Mouse (Mus musculus) embryonic facial prominence, embryonic 14.5 days (tissue): ENCODE measurements around the gene Rreb1. TPM values are rescaled to one million over a fixed set of nuclear protein-coding genes. Genes with fewer than 3 reads are reported as not detected.

Source experiments
- ATAC-seq: fragments of 200-750 bp; cut with Nextera tagmentation; 2 replicates; pipeline ENCODE4 v1.8.0; 2017; ENCODE audit warnings: low read depth, moderate number of reproducible peaks, moderate TSS enrichment
- DNase-seq: peaks from one replicate; pipeline ENCODE4 v3.0.0-alpha.2; 2015; ENCODE audit warnings: low spot score
- H3K27ac ChIP-seq: fragments of 300-500 bp; sonication (generic); replicated peaks from 2 replicates; pipeline ENCODE4 v1.5.1; 2014; ENCODE audit warnings: low read depth, mild to moderate bottlenecking, low read length, moderate library complexity
- H3K27me3 ChIP-seq: fragments of 300-500 bp; sonication (generic); replicated peaks from 2 replicates; pipeline ENCODE4 v1.6.1; 2014; ENCODE audit warnings: low read length; ENCODE audit not compliant: control insufficient read depth, insufficient read depth
- H3K36me3 ChIP-seq: fragments of 300-500 bp; sonication (generic); 2 replicates; pipeline ENCODE4 v1.6.1; 2014; ENCODE audit warnings: low read length, mixed read lengths; ENCODE audit not compliant: control insufficient read depth, insufficient read depth
- H3K4me1 ChIP-seq: fragments of 300-500 bp; sonication (generic); 2 replicates; pipeline ENCODE4 v1.6.1; 2014; ENCODE audit warnings: antibody characterized with exemption, low read length; ENCODE audit not compliant: control insufficient read depth, insufficient read depth
- H3K4me2 ChIP-seq: fragments of 300-500 bp; sonication (generic); 2 replicates; pipeline ENCODE4 v1.6.1; 2014; ENCODE audit warnings: low read depth, mild to moderate bottlenecking, low read length, moderate library complexity, mixed read lengths
- H3K4me3 ChIP-seq: fragments of 300-500 bp; sonication (generic); 2 replicates; pipeline ENCODE4 v1.5.1; 2014; ENCODE audit warnings: low read depth, mild to moderate bottlenecking, low read length
- H3K9ac ChIP-seq: fragments of 300-500 bp; sonication (generic); 2 replicates; pipeline ENCODE4 v1.6.1; 2014; ENCODE audit warnings: low read depth, mild to moderate bottlenecking, low read length, moderate library complexity, mixed read lengths
- H3K9me3 ChIP-seq: fragments of 300-500 bp; sonication (generic); 2 replicates; pipeline ENCODE4 v1.6.1; 2016; ENCODE audit warnings: low read length; ENCODE audit not compliant: control insufficient read depth
- WGBS: fragments of 180-500 bp; shearing (Covaris S2); extraction: QIAGEN DNeasy Blood & Tissue Kit; methylation state at CpG from one replicate; pipeline ENCODE4 v1.1.7; 2014; 5-methylcytosine and 5-hydroxymethylcytosine counted together
- polyA plus RNA-seq: library from polyadenylated mRNA; unstranded; fragments of >200 nt; fragmentation: Nextera tagmentation; extraction: Ambion mirVana; gene quantifications from 2 replicates; pipeline ENCODE4 v1.2.1, GENCODE M21; 2014

Gene Rreb1
- polyA plus RNA-seq, 1 experiment from 2014 or later = 20.2 TPM

DNA sequence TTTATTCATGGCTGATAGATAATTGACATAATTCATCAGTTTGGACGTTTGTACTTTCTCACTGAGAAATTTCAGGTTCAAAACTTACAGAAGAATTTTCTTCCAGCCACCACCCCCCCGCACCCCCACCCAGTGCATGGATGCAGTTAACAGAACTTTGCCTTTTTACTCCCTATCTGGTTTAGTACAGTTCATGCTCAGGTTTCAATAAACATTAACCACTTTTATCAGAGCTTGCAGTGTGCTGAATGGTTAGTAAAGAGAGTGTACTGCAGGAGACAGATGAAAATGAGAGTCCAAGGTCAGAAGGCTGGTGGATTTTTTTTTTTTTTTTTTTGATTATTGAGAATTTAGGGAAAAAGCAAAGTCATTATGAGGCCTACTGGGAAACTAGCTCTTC is 78.3 kb downstream of the Rreb1 start:
- Histone ChIP-seq H3K4me1 (peaks cover 46% of the 10 kb centered on the region), H3K9ac (no peak overlapping the region), H3K4me3 (no peak overlapping the region; the same call in 1 of the 2 replicates), H3K27me3 (no peaks in the 10 kb centered on the region), H3K9me3 (no peaks in the 10 kb centered on the region), H3K36me3 (no peaks in the 10 kb centered on the region), H3K4me2 (peak overlapping the region; percentile 99), H3K27ac (no peak overlapping the region)
- ATAC-seq = no peak
- DNase-seq = no peak
- WGBS = 49% methylated on average over 2 of the region's 2 CpGs

DNA sequence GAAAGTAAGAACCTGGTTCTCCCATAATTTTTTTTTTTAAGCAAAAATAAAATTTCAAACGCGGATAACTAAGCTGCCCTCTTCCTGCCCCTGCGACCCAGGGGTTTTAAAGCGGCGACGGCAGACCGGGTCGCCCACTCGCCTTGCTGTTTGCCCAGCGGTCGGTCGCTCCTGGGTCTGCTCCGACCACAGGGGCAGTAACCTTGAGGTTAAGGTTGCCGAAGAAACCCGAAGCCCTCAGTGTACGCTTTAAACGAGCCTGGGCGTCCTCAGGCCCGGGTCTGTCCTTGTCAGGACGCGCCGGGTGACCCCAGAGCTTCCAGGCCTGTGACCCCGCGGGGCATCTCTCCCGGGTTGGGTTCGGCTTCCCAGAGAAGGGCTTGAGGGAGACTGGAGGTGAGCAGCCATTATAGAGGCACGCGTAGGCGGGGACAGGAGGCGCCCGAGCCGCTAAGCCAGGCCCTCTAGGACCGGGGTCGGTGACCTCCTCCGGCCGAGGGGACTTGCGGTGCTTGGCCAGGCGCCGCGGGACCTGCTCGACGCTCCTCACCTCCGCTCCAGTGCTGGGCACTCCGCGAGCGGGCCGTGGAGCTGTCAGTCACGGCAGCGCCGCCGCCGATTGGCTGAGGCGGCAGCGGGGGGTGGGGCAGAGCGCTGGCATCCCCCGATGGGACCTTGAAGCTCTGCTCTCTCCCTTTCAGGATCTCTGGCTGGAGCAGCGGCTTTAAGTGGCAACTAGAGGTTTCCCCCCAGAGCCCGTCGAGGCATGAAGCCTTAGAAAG is 79.3 kb downstream of the Rreb1 start:
- ATAC-seq (peak; percentile 91), DNase-seq (peak; percentile 93)
- Histone ChIP-seq H3K36me3 (no peaks in the 10 kb centered on the region), H3K4me1 (peaks cover 52% of the 10 kb centered on the region), H3K9ac (peak overlapping the region; percentile 74), H3K4me3 (peak overlapping the region; percentile 66), H3K4me2 (peak overlapping the region; percentile 99), H3K27me3 (no peaks in the 10 kb centered on the region), H3K27ac (peak overlapping the region; percentile 75), H3K9me3 (no peaks in the 10 kb centered on the region)
- WGBS = under 1% methylated on average over 51 of the region's 59 CpGs

DNA sequence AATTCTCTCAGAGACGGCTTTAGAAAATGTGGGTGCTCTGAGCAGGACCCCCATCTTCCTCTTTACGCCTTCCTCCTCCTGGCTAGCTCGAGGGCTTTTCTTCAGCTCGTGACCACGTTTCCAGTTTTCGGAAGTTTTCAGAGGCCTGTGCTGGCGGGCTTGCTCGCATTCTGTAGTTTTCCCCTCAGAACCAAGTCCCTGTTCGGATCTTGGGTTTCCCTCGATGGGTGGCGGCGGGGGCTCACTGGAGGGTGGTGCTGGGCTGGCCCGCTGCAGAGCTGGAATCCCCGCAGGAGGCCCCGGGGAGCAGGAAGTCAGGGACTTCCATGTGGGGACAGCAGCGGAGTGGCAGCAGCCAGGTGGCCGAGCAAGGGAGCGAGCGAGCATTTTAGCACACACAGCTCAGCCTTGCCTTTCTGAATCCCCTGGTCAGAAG is 79.9 kb downstream of the Rreb1 start:
- Histone ChIP-seq H3K4me1 (peaks cover 52% of the 10 kb centered on the region), H3K4me2 (peak overlapping the region; percentile 99), H3K9me3 (no peaks in the 10 kb centered on the region), H3K27me3 (no peaks in the 10 kb centered on the region), H3K4me3 (peak overlapping the region; percentile 66), H3K36me3 (no peaks in the 10 kb centered on the region), H3K9ac (peak overlapping the region; percentile 74), H3K27ac (peak overlapping the region; percentile 75)
- DNase-seq = peak; percentile 42
- peak; percentile 20 for ATAC-seq
- WGBS = under 1% methylated on average over 19 of the region's 19 CpGs

- peak overlapping the region; percentile 66 for H3K4me3 ChIP-seq
- no peaks in the 10 kb centered on the region for H3K36me3 ChIP-seq
- ATAC-seq = no peak
- no peaks in the 10 kb centered on the region for H3K27me3 ChIP-seq
- WGBS = 27% methylated on average over 9 of the region's 9 CpGs
- H3K4me1 ChIP-seq = peaks cover 52% of the 10 kb centered on the region
- peak overlapping the region; percentile 74 for H3K9ac ChIP-seq
- H3K27ac ChIP-seq = peak overlapping the region; percentile 75
- peak overlapping the region; percentile 99 for H3K4me2 ChIP-seq
- no peaks in the 10 kb centered on the region for H3K9me3 ChIP-seq
- DNase-seq = no peak
Measured at GRCm38 (mm10) chr13:37858508-37858907, 80.3 kb downstream of the Rreb1 start.

GRCm38 (mm10) chr13:37859782-37860181 is 81.6 kb downstream of the Rreb1 start:
- WGBS = 69% methylated on average over 8 of the region's 8 CpGs
- no peak for ATAC-seq
- Histone ChIP-seq H3K4me3 (no peak overlapping the region), H3K27ac (no peak overlapping the region), H3K4me1 (peaks cover 44% of the 10 kb centered on the region), H3K4me2 (no peak overlapping the region), H3K36me3 (no peaks in the 10 kb centered on the region), H3K27me3 (no peaks in the 10 kb centered on the region), H3K9ac (no peak overlapping the region), H3K9me3 (no peaks in the 10 kb centered on the region)
- DNase-seq = no peak

GRCm38 (mm10) chr13:37860204-37860603 is 82.0 kb downstream of the Rreb1 start:
- H3K4me1 ChIP-seq = peaks cover 44% of the 10 kb centered on the region
- 76% methylated on average over 3 of the region's 3 CpGs for WGBS
- H3K4me2 ChIP-seq = no peak overlapping the region
- H3K4me3 ChIP-seq = no peak overlapping the region
- H3K9ac ChIP-seq = no peak overlapping the region
- no peaks in the 10 kb centered on the region for H3K36me3 ChIP-seq
- DNase-seq (no peak), ATAC-seq (no peak)
- H3K27ac ChIP-seq = no peak overlapping the region
- no peaks in the 10 kb centered on the region for H3K27me3 ChIP-seq
- H3K9me3 ChIP-seq = no peaks in the 10 kb centered on the region

- H3K27me3 ChIP-seq = no peaks in the 10 kb centered on the region
- H3K27ac ChIP-seq = peak overlapping the region; percentile 80; the same call in 1 of the 2 replicates
Measured at GRCm38 (mm10) chr13:37860789-37861188, 82.6 kb downstream of the Rreb1 start.

DNA sequence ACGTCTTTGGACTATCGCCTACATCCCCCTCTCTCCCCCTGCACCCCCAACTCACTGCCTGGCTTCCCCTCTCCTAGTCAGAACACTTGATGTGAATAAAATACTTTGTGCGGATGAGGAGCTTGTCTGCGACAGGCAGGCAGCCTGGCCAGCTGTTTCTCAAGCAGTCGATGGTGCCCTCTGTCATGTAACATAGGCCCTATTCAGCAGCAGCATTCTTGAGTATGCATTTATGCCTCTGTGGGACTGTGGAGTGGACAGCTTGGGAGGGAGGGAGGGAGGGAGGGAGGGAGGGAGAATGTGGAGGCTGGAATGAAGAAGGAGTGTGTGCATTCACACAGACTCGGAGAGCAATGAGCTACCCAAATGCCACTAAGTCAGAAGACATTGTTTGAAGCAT is 84.3 kb downstream of the Rreb1 start:
- Histone ChIP-seq H3K36me3 (no peaks in the 10 kb centered on the region), H3K27ac (peak overlapping the region; percentile 80), H3K4me3 (no peak overlapping the region), H3K4me1 (peaks cover 54% of the 10 kb centered on the region), H3K9ac (no peak overlapping the region), H3K27me3 (no peaks in the 10 kb centered on the region), H3K9me3 (no peaks in the 10 kb centered on the region), H3K4me2 (peak overlapping the region; percentile 25; the same call in 1 of the 2 replicates)
- DNase-seq (peak; percentile 76), ATAC-seq (peak; percentile 67)
- WGBS = 5% methylated on average over 6 of the region's 6 CpGs

More at GRCm38 (mm10) chr13:37860789-37861188, 82.6 kb downstream of the Rreb1 start:
- 66% methylated on average over 3 of the region's 3 CpGs for WGBS
- ATAC-seq (no peak), DNase-seq (no peak)
- Histone ChIP-seq H3K4me1 (peaks cover 46% of the 10 kb centered on the region), H3K4me2 (no peak overlapping the region), H3K9me3 (no peaks in the 10 kb centered on the region), H3K9ac (no peak overlapping the region), H3K36me3 (no peaks in the 10 kb centered on the region), H3K4me3 (no peak overlapping the region)

DNA sequence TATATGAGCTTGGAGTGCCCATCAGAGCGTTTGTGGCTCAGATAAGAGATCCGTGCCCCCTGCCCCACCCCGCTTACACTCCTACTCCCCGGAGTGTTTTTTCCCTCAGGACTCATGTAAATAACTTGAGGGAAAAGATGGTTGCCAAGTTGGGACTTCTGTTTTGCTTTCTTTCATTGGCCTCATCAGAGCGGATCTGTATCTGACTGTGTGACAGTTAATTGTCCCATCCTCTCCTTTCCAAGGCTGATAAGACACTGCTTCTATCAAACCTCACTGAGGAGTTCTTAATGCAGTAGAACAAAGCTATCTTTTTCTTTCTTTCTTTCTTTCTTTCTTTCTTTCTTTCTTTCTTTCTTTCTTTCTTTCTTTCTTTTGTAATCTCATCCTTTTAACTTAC is 85.4 kb downstream of the Rreb1 start:
- H3K27ac ChIP-seq = peak overlapping the region; percentile 80
- H3K4me2 ChIP-seq = no peak overlapping the region
- H3K9ac ChIP-seq = no peak overlapping the region
- H3K36me3 ChIP-seq = no peaks in the 10 kb centered on the region
- WGBS = 76% methylated on average over 5 of the region's 5 CpGs
- no peak for ATAC-seq
- H3K4me1 ChIP-seq = peaks cover 47% of the 10 kb centered on the region
- DNase-seq = no peak
- no peak overlapping the region for H3K4me3 ChIP-seq
- H3K9me3 ChIP-seq = no peaks in the 10 kb centered on the region
- H3K27me3 ChIP-seq = no peaks in the 10 kb centered on the region
